Mouse (Mus musculus) urinary bladder, postnatal 14 days (tissue): ENCODE measurements around the gene Tspoap1.

Source experiments
- DNase-seq: peaks from one replicate; pipeline ENCODE4 v3.0.0; 2021; ENCODE audit warnings: low spot score

The Tspoap1 gene

DNA sequence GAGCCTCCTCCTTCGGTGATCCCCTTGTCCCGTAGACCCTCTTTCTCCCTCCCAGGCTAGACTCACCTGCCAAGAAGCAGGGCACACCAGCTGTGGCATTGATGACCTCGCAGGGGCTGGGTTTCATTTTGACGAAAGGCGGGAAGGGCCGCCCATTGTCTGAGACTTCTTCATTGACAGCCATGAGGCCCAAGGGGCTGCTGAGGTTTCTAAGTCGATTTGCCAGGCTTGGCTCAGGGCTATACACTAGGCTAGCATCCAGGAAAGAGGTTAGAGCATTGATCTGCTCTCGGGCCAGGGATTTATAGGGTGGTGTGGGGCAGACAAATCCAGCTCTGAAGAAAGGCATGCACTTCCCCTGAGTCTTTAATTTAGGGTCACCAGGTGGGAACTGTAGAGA is 54.5 kb downstream of the Tspoap1 start:
- DNase-seq, result no peak

GRCm38 (mm10) chr11:87816707-87817442 is 56.5 kb downstream of the Tspoap1 start:
- peak; percentile 35 for DNase-seq

- DNase-seq, result no peak
These were observed 57.1 kb downstream of the Tspoap1 start for GRCm38 (mm10) chr11:87817443-87817773.

- DNase-seq, result no peak
These were observed 61.2 kb downstream of the Tspoap1 start for GRCm38 (mm10) chr11:87821502-87821901.

- DNase-seq, result no peak
These were observed 68.0 kb downstream of the Tspoap1 start, which contains the start of gene Lpo for GRCm38 (mm10) chr11:87828239-87828900. Gene Lpo (minus strand): TSS chr11:87828289.
